Mouse (Mus musculus) ES-Bruce4 (cell line): ENCODE measurements at regions not wholly inside any gene's neighbourhood (a gene's known extent, or its start where the extent isn't known, plus 50 kb on each side); places are given as distances from the start of the nearest gene placed in this dataset.

ENCODE experiments used
- H3K27ac ChIP-seq: 2 replicates; pipeline ENCODE4 v1.5.1; 2012; ENCODE audit warnings: low read length, inconsistent platforms; ENCODE audit not compliant: insufficient read depth
- H3K27me3 ChIP-seq: 2 replicates; pipeline ENCODE4 v1.6.1; 2012; ENCODE audit warnings: mild to moderate bottlenecking, low read length, inconsistent platforms; ENCODE audit not compliant: control insufficient read depth, poor library complexity, insufficient read depth, severe bottlenecking
- H3K36me3 ChIP-seq: 2 replicates; pipeline ENCODE4 v1.6.1; 2012; ENCODE audit warnings: inconsistent platforms, mild to moderate bottlenecking, low read length, moderate library complexity; ENCODE audit not compliant: control insufficient read depth, poor library complexity, insufficient read depth, severe bottlenecking
- H3K4me1 ChIP-seq: one replicate; pipeline ENCODE4 v1.8.1; 2011; ENCODE audit warnings: low read length; ENCODE audit not compliant: control insufficient read depth, insufficient read depth
- H3K4me3 ChIP-seq: 2 replicates; pipeline ENCODE4 v1.5.1; 2011; ENCODE audit warnings: low read depth, mild to moderate bottlenecking, low read length
- H3K9ac ChIP-seq: 2 replicates; pipeline ENCODE4 v1.6.1; 2012; ENCODE audit warnings: low read depth, mild to moderate bottlenecking, inconsistent platforms; ENCODE audit not compliant: poor library complexity, severe bottlenecking
- H3K9me3 ChIP-seq: replicated peaks from 2 replicates; pipeline ENCODE4 v1.6.1; 2012; ENCODE audit warnings: mild to moderate bottlenecking, low read length, inconsistent platforms; ENCODE audit not compliant: control insufficient read depth, poor library complexity, insufficient read depth, severe bottlenecking
- CTCF ChIP-seq: IDR thresholded peaks from one replicate; pipeline ENCODE4 v1.8.1; 2011; ENCODE audit warnings: low read depth, low read length
- EP300 ChIP-seq: IDR thresholded peaks from 2 replicates; pipeline ENCODE4 v1.6.1; 2011; ENCODE audit warnings: low read depth, low read length; ENCODE audit not compliant: insufficient read depth
- POLR2A ChIP-seq: IDR thresholded peaks from one replicate; pipeline ENCODE4 v1.8.1; 2011; ENCODE audit warnings: low read length; ENCODE audit not compliant: insufficient read depth

DNA sequence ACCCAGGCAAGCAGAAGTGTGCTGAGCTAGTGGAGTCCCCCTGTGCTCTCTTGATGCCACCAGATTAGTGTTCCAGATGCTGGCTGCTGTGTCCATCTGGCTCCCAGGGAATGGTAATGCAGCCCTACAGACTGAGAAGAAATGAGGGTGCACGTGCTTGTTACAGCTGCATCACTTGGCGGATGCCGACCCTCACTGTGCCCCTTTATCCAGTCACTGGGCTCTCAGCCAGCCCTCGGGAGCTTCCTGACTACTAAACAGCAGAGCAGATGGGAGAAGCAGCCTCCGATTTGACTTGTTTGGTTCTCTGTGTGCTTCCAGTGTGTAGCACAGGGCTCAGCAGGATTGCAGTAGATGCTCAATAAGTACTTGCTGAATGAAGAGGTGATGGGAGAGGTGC is 147.5 kb downstream of the Cyld start:
- no peaks in the 10 kb centered on the region for H3K9me3 ChIP-seq
- no peak overlapping the region for H3K9ac ChIP-seq
- no peak overlapping the region for H3K27ac ChIP-seq
- no peaks in the 10 kb centered on the region for H3K27me3 ChIP-seq
- H3K4me3 ChIP-seq: no peak overlapping the region
- TF ChIP-seq EP300 (no peak), CTCF (no peak), POLR2A (no peak)
- no peaks in the 10 kb centered on the region for H3K4me1 ChIP-seq
- no peaks in the 10 kb centered on the region for H3K36me3 ChIP-seq

DNA sequence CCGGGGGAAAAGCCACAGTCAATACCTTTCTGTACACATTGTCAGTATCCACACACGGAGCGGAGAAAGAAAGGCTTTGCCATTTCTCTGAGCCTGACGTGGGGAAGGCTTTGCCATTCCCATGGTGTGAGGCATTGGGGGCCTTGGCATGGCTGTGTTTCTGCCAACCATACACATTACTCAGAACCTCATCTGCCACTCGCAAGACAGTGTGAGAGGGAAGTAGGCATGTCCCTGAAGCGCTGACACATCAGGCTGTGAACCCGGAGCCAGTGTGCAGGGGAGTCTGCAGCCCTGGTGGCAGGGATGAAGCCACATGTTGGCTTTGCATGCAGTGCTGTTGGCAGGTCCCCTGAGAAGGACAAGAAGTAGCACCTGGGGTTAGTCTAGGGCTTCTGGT is 145.6 kb downstream of the Cyld start:
- H3K27me3 ChIP-seq: no peaks in the 10 kb centered on the region
- H3K9me3 ChIP-seq: no peaks in the 10 kb centered on the region
- no peak for TF ChIP-seq POLR2A
- no peak for TF ChIP-seq CTCF
- TF ChIP-seq EP300: no peak
- no peak overlapping the region for H3K27ac ChIP-seq
- H3K36me3 ChIP-seq: no peaks in the 10 kb centered on the region
- no peak overlapping the region for H3K4me3 ChIP-seq
- H3K9ac ChIP-seq: no peak overlapping the region
- H3K4me1 ChIP-seq: no peaks in the 10 kb centered on the region

DNA sequence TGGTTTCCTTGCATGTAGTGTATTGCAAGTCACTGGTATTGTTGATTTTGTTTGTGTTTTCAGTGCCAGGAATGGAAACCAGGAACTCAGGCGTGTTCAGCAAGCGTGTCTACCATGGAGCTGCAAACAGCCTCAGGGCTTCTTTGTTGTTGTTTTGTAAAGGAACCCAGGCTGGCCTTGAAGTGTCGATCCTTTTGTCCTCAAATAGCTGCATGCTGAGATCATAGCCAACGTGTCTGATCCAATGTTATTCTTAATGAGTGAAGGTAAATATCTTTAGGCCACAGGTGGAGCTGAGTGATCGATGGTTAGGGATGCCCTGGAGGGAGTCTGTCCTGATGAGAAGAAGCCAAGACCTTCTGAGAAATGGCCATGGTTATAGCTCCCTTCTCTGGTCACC is 143.3 kb downstream of the Cyld start:
- Histone ChIP-seq H3K4me1 (no peaks in the 10 kb centered on the region), H3K27ac (no peak overlapping the region), H3K9ac (no peak overlapping the region), H3K27me3 (no peaks in the 10 kb centered on the region), H3K36me3 (no peaks in the 10 kb centered on the region), H3K4me3 (no peak overlapping the region), H3K9me3 (no peaks in the 10 kb centered on the region)
- TF ChIP-seq CTCF: no peak

DNA sequence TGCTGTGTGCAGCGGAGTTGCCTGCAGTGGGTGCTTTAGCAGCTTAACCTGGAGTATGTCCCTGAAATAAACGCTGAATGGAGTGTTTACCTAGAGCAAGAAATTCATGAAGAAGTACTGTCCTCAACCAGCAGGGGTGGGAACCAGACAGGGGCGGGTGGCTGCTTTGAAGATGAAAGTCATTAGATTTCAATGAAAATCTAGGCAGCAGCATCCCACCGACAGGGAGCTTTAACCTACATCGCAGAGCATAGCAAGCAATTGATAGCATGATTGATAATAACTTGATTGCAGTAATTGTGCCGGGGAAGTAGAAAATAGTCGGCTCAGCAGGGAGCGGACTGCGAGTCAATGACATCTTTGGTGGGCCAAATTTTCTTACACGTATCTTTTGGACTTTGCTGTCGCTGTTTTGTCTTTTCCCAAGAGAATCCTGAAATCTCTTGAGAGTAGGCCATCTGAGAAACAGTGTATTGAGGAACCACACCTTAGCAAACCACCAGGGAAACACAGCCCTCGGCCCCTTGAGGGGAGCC is 139.0 kb downstream of the Cyld start:
- H3K27me3 ChIP-seq: no peaks in the 10 kb centered on the region
- no peak overlapping the region for H3K27ac ChIP-seq
- H3K36me3 ChIP-seq: no peaks in the 10 kb centered on the region
- H3K4me3 ChIP-seq: no peak overlapping the region
- no peaks in the 10 kb centered on the region for H3K9me3 ChIP-seq
- TF ChIP-seq CTCF (no peak), EP300 (no peak), POLR2A (no peak)
- H3K9ac ChIP-seq: no peak overlapping the region
- H3K4me1 ChIP-seq: no peaks in the 10 kb centered on the region

DNA sequence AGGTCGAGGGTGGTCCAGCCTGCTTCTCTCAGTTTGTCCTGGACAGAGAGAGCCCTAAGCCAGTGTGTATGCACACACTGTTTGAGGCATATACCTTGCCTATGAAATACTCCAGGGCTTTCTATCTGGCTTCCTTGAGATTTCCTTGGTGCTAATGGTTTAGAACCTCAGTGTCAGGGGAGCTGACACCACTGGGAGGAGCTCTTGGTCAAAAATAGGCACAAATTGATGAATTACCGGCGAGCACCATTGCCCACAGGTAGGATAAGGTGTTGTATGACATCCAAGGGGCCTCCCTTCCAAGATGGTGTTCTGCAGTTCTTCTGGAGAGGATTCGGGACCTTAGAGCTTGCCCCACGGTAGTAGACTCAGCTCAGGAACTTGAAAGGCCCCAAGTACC is 129.0 kb downstream of the Cyld start:
- TF ChIP-seq CTCF (no peak), EP300 (no peak), POLR2A (no peak)
- no peaks in the 10 kb centered on the region for H3K4me1 ChIP-seq
- H3K36me3 ChIP-seq: no peaks in the 10 kb centered on the region

DNA sequence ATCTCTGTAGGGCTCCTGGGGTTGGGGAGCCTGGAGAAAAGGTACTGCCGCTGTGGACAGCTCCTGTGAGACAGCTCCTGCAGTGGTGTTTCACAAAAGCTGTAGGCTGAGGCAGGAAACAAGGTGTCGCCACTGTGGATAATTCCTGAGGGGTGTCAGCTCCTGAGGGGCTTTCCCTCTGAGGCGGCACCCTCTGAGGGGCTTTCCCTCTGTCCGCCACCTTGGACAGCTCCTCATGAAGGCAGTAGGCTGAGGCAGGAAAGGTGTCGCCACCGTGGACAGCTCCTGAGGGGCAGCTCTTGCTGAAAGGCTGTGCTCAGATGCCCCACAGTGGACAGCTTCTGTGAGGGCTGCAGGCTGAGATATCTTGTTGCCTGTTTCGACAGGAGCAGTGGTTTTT is 127.1 kb downstream of the Cyld start:
- no peak overlapping the region for H3K27ac ChIP-seq
- H3K27me3 ChIP-seq: no peaks in the 10 kb centered on the region
- H3K4me3 ChIP-seq: no peak overlapping the region
- no peaks in the 10 kb centered on the region for H3K9me3 ChIP-seq
- no peaks in the 10 kb centered on the region for H3K36me3 ChIP-seq
- no peak for TF ChIP-seq EP300
- peak; percentile 31 for TF ChIP-seq CTCF
- no peak overlapping the region for H3K9ac ChIP-seq
- H3K4me1 ChIP-seq: no peaks in the 10 kb centered on the region

More for the DNA sequence above, 129.0 kb downstream of the Cyld start:
- Histone ChIP-seq H3K27me3 (no peaks in the 10 kb centered on the region), H3K9ac (no peak overlapping the region), H3K27ac (no peak overlapping the region), H3K9me3 (no peaks in the 10 kb centered on the region), H3K4me3 (no peak overlapping the region)
